Mouse (Mus musculus) stomach, embryonic 14.5 days (tissue): ENCODE data around the gene Sgip1. TPM values are rescaled to one million over a fixed set of nuclear protein-coding genes. Genes with fewer than 3 reads are reported as not detected.

Source experiments
- ATAC-seq: fragments of 200-750 bp; cut with Nextera tagmentation; 2 replicates; pipeline ENCODE4 v1.8.0; 2017; ENCODE audit warnings: low read depth, moderate TSS enrichment; ENCODE audit not compliant: insufficient number of reproducible peaks, insufficient read depth, low FRiP score
- H3K27ac ChIP-seq: fragments of 300-500 bp; sonication (generic); 2 replicates; pipeline ENCODE4 v1.5.1; 2014; ENCODE audit warnings: mild to moderate bottlenecking, low read length, moderate library complexity, mixed read lengths
- H3K27me3 ChIP-seq: fragments of 300-500 bp; sonication (generic); 2 replicates; pipeline ENCODE4 v1.6.1; 2014; ENCODE audit warnings: low read length, control low read depth, mixed read lengths; ENCODE audit not compliant: control insufficient read depth, insufficient read depth
- H3K36me3 ChIP-seq: fragments of 300-500 bp; sonication (generic); 2 replicates; pipeline ENCODE4 v1.6.1; 2014; ENCODE audit warnings: mild to moderate bottlenecking, control low read depth, low read length, moderate library complexity, mixed read lengths; ENCODE audit not compliant: control insufficient read depth, insufficient read depth
- H3K4me1 ChIP-seq: fragments of 300-500 bp; sonication (generic); 2 replicates; pipeline ENCODE4 v1.6.1; 2014; ENCODE audit warnings: low read length, control low read depth, mixed read lengths; ENCODE audit not compliant: control insufficient read depth, insufficient read depth
- H3K4me2 ChIP-seq: fragments of 300-500 bp; sonication (generic); replicated peaks from 2 replicates; pipeline ENCODE4 v1.6.1; 2014; ENCODE audit warnings: low read depth, low read length, control low read depth
- H3K4me3 ChIP-seq: fragments of 300-500 bp; sonication (generic); 2 replicates; pipeline ENCODE4 v1.5.1; 2014; ENCODE audit warnings: low read depth, low read length, control low read depth
- H3K9ac ChIP-seq: fragments of 300-500 bp; sonication (generic); replicated peaks from 2 replicates; pipeline ENCODE4 v1.6.1; 2014; ENCODE audit warnings: low read depth, mild to moderate bottlenecking, control low read depth, low read length, moderate library complexity, mixed read lengths
- H3K9me3 ChIP-seq: fragments of 300-500 bp; sonication (generic); 2 replicates; pipeline ENCODE4 v1.6.1; 2016; ENCODE audit warnings: low read depth, low read length, control low read depth; ENCODE audit not compliant: control insufficient read depth
- WGBS: fragments of 180-500 bp; shearing (Covaris S2); extraction: QIAGEN DNeasy Blood & Tissue Kit; methylation state at CpG from one replicate; pipeline ENCODE4 v1.1.7; 2014; 5-methylcytosine and 5-hydroxymethylcytosine counted together
- polyA plus RNA-seq: library from polyadenylated mRNA; unstranded; fragments of >200 nt; fragmentation: Nextera tagmentation; extraction: Ambion mirVana; gene quantifications from 2 replicates; pipeline ENCODE4 v1.2.1, GENCODE M21; 2014

Gene Sgip1
- polyA plus RNA-seq, 1 experiment from 2014 or later, result 10.4 TPM

DNA sequence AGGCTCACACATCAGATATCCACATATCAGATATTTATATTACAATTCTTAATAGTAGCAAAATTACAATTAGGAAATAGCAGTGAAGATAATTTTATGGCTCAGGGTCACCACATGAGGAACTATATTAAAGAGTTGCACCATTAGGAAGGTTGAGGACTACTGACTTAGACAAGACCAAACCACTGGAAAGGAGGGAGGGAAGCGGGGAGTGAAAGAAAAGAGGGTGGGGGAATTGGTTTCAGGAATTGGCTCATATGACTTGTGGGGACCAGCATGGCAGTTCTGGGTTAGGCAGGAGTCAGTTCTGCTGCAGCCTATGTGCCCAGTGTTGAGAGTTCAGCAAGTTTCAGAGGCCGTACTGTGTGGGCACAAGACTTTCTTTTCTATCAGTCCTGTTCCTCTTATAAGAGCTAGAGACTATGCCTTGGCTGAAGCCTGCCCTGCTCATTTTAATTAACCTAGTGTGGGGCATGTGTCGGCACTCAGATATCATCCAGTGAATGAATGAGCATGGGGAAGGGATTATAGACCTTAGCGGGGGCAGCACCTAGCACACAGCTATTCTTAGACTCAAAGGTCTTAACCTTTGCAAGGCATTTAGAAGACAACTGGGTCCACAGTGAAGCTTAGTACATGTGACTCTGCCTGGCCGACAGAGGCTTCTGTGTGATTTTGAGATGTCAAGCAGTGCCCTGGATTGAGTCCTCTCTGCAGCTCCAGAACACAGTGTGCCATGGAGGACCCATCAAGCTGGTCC is 30.7 kb downstream of the Sgip1 start:
- Histone ChIP-seq H3K4me1 (no peaks in the 10 kb centered on the region), H3K9me3 (no peaks in the 10 kb centered on the region), H3K27me3 (no peaks in the 10 kb centered on the region), H3K4me2 (no peak overlapping the region), H3K4me3 (no peak overlapping the region), H3K27ac (no peak overlapping the region), H3K9ac (no peak overlapping the region), H3K36me3 (no peaks in the 10 kb centered on the region)
- ATAC-seq, result no peak
- 75% methylated on average over 5 of the region's 5 CpGs for WGBS

DNA sequence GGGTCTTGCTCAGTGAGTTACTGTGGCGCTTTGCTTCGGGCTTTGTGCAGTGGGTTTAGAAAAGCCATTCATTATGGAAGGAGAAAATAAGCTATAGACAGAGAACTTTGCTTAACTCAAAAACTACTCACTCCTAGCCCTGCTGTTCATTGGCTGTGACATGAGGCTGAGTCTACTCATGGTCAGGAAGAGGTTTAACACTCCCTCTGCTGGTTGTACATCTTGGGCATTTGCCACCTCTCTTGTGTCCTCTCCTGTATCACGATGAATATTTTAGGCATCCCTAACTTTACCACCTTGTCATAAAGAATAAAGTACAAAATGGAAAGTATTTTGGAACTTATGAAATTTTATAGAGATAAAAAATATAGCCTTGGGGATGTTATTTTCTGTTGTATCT is 32.1 kb downstream of the Sgip1 start:
- WGBS, result 89% methylated on average over 3 of the region's 3 CpGs
- no peak overlapping the region for H3K27ac ChIP-seq
- H3K36me3 ChIP-seq, result no peaks in the 10 kb centered on the region
- no peaks in the 10 kb centered on the region for H3K27me3 ChIP-seq
- no peaks in the 10 kb centered on the region for H3K9me3 ChIP-seq
- no peak for ATAC-seq
- H3K4me3 ChIP-seq, result no peak overlapping the region
- no peak overlapping the region for H3K9ac ChIP-seq
- no peaks in the 10 kb centered on the region for H3K4me1 ChIP-seq
- no peak overlapping the region for H3K4me2 ChIP-seq

- H3K27me3 ChIP-seq, result no peaks in the 10 kb centered on the region
- H3K27ac ChIP-seq, result no peak overlapping the region
- no peaks in the 10 kb centered on the region for H3K9me3 ChIP-seq
- H3K4me1 ChIP-seq, result no peaks in the 10 kb centered on the region
- H3K9ac ChIP-seq, result no peak overlapping the region
- H3K4me2 ChIP-seq, result no peak overlapping the region
- WGBS, result 91% methylated on average over 1 of the region's 1 CpGs
- H3K36me3 ChIP-seq, result no peaks in the 10 kb centered on the region
- H3K4me3 ChIP-seq, result no peak overlapping the region
- no peak for ATAC-seq
These were observed 32.7 kb downstream of the Sgip1 start for GRCm38 (mm10) chr4:102773841-102774240.

DNA sequence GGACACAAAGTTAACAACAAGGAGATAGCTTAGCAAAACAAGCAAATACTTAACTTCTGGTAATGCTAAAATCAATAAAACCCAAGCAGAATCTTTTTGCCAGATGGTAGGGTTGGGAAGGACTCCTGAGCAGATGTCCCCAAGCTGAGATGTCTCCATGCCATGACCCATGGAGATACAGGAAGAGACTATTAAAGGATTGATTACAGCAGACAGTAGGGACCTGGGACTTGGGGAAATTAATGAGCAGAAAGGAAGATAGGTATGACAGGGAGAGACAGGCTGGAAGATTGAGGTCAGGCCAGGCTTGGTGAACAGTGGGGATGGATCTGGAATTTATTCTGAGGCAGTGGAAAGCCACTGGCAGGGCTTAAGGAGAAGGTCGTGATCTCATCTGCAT is 33.5 kb downstream of the Sgip1 start:
- no peaks in the 10 kb centered on the region for H3K36me3 ChIP-seq
- 71% methylated on average over 1 of the region's 1 CpGs for WGBS
- H3K4me1 ChIP-seq, result no peaks in the 10 kb centered on the region
- ATAC-seq, result no peak
- H3K4me2 ChIP-seq, result no peak overlapping the region
- no peaks in the 10 kb centered on the region for H3K27me3 ChIP-seq
- H3K4me3 ChIP-seq, result no peak overlapping the region
- H3K27ac ChIP-seq, result no peak overlapping the region
- H3K9ac ChIP-seq, result no peak overlapping the region
- no peaks in the 10 kb centered on the region for H3K9me3 ChIP-seq

DNA sequence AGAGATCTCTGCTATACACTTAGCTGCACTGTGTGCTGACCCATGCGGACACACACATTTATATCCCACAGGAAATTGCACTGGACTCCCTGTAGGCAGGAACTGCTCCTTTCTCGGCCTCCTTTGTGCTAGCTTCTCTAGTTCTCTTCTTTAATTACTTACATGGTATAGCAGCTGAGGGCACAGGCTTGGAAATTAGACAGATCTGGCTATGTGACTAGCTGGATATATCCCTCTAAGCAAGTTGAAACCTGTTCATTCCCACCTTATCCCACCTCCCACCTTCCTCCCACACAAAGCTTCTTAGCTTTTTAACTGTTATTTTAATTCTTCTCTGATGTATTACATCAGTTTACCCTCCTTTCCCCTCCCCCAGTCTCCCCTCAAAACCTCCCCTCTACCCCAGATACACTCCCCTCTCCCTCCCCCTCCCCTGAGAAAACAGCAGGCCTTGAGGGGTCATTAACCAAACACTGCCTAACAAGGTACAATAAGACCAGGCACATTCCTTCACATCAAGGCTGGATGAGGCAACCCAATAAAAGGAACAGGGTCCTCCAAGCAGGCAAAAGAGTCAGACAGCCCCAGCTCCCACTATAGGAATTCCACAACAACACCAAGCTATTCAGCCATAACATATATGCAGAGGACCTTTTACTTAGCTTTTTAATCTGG is 34.6 kb downstream of the Sgip1 start:
- H3K27ac ChIP-seq, result no peak overlapping the region
- ATAC-seq, result no peak

GRCm38 (mm10) chr4:102779902-102780301 is 38.8 kb downstream of the Sgip1 start:
- Histone ChIP-seq H3K36me3 (no peaks in the 10 kb centered on the region), H3K4me1 (peaks cover 7% of the 10 kb centered on the region; the same call in 1 of the 2 replicates), H3K27ac (no peak overlapping the region), H3K9ac (no peak overlapping the region), H3K9me3 (no peaks in the 10 kb centered on the region), H3K27me3 (no peaks in the 10 kb centered on the region), H3K4me3 (no peak overlapping the region), H3K4me2 (no peak overlapping the region)
- WGBS, result 47% methylated on average over 6 of the region's 6 CpGs
- ATAC-seq, result no peak

More for the DNA sequence above, 34.6 kb downstream of the Sgip1 start:
- H3K27me3 ChIP-seq, result no peaks in the 10 kb centered on the region
- H3K9me3 ChIP-seq, result no peaks in the 10 kb centered on the region
- 58% methylated on average over 2 of the region's 2 CpGs for WGBS
- no peak overlapping the region for H3K4me2 ChIP-seq
- H3K4me3 ChIP-seq, result no peak overlapping the region
- H3K4me1 ChIP-seq, result 0 out of 2 replicates have a peak, but pooled peaks cover 2% of the 10 kb centered on the region
- H3K36me3 ChIP-seq, result no peaks in the 10 kb centered on the region
- no peak overlapping the region for H3K9ac ChIP-seq

- peaks cover 7% of the 10 kb centered on the region; the same call in 1 of the 2 replicates for H3K4me1 ChIP-seq
- H3K27me3 ChIP-seq, result no peaks in the 10 kb centered on the region
- H3K9me3 ChIP-seq, result no peaks in the 10 kb centered on the region
- H3K9ac ChIP-seq, result no peak overlapping the region
- peak; percentile 56 for ATAC-seq
- no peaks in the 10 kb centered on the region for H3K36me3 ChIP-seq
- 47% methylated on average over 7 of the region's 7 CpGs for WGBS
- no peak overlapping the region for H3K27ac ChIP-seq
- no peak overlapping the region for H3K4me2 ChIP-seq
- no peak overlapping the region for H3K4me3 ChIP-seq
These were observed 42.1 kb downstream of the Sgip1 start for GRCm38 (mm10) chr4:102783063-102783748.

DNA sequence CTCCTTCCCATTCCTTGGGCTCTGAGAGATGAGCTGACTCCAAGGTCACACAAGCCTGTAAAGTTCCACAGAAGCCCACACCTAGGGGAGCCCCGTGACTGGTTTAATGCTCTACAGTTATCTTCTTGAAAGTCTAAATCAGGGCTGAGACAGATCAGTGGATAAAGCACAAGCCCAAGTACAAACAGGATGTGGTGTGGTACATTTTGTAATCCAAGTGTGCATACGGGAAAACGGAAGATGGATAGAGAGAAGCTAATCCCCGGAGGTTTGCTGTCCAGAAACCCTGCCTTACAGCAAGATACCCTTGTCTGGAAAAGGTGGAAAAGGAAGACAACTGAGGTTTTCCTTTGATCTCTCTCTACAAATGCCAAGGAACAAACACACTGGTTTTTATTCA is 44.1 kb downstream of the Sgip1 start:
- no peak for ATAC-seq
- H3K9ac ChIP-seq, result no peak overlapping the region
- H3K36me3 ChIP-seq, result no peaks in the 10 kb centered on the region
- WGBS, result 69% methylated on average over 4 of the region's 4 CpGs
- no peak overlapping the region for H3K4me3 ChIP-seq
- H3K27ac ChIP-seq, result no peak overlapping the region
- H3K27me3 ChIP-seq, result no peaks in the 10 kb centered on the region
- no peak overlapping the region for H3K4me2 ChIP-seq
- H3K4me1 ChIP-seq, result peaks cover 5% of the 10 kb centered on the region; the same call in 1 of the 2 replicates
- H3K9me3 ChIP-seq, result no peaks in the 10 kb centered on the region
